Mouse (Mus musculus) limb, embryonic 15.5 days (tissue): ENCODE data around the gene Tcl1b2. TPM values are rescaled to one million over a fixed set of nuclear protein-coding genes. Genes with fewer than 3 reads are reported as not detected.

Source experiments
- ATAC-seq: fragments of 200-750 bp; cut with Nextera tagmentation; 2 replicates; pipeline ENCODE4 v1.8.0; 2017; ENCODE audit warnings: low read depth, moderate TSS enrichment; ENCODE audit not compliant: insufficient number of reproducible peaks, low FRiP score, low TSS enrichment
- H3K27ac ChIP-seq: fragments of 300-500 bp; sonication (generic); 2 replicates; pipeline ENCODE4 v1.5.1; 2015; ENCODE audit warnings: moderate library complexity, mild to moderate bottlenecking, inconsistent platforms
- H3K27me3 ChIP-seq: fragments of 300-500 bp; sonication (generic); 2 replicates; pipeline ENCODE4 v1.6.1; 2015; ENCODE audit warnings: inconsistent platforms
- H3K36me3 ChIP-seq: fragments of 300-500 bp; sonication (generic); 2 replicates; pipeline ENCODE4 v1.6.1; 2015; ENCODE audit warnings: inconsistent platforms
- H3K4me1 ChIP-seq: fragments of 300-500 bp; sonication (generic); 2 replicates; pipeline ENCODE4 v1.6.1; 2015; ENCODE audit warnings: inconsistent platforms
- H3K4me2 ChIP-seq: fragments of 300-500 bp; sonication (generic); 2 replicates; pipeline ENCODE4 v1.6.1; 2015; ENCODE audit warnings: mild to moderate bottlenecking, inconsistent platforms
- H3K4me3 ChIP-seq: fragments of 300-500 bp; sonication (generic); 2 replicates; pipeline ENCODE4 v1.5.1; 2015; ENCODE audit warnings: mild to moderate bottlenecking, inconsistent platforms
- H3K9ac ChIP-seq: fragments of 300-500 bp; sonication (generic); 2 replicates; pipeline ENCODE4 v1.6.1; 2015; ENCODE audit warnings: inconsistent platforms
- H3K9me3 ChIP-seq: fragments of 300-500 bp; sonication (generic); 2 replicates; pipeline ENCODE4 v1.6.1; 2016; ENCODE audit warnings: inconsistent platforms
- WGBS: fragments of 180-500 bp; shearing (Covaris S2); methylation state at CpG from one replicate; pipeline ENCODE4 v1.1.7; 2015; 5-methylcytosine and 5-hydroxymethylcytosine counted together
- polyA plus RNA-seq: library from polyadenylated mRNA; unstranded; fragments of >200 nt; fragmentation: Nextera tagmentation; extraction: Ambion mirVana; gene quantifications from 2 replicates; pipeline ENCODE4 v1.2.1, GENCODE M21; 2015

The Tcl1b2 gene
- polyA plus RNA-seq = not detected in 2 replicates

- Histone ChIP-seq H3K36me3 (no peaks in the 10 kb centered on the region), H3K9ac (no peak within 1 kb of the TSS), H3K27ac (no peak within 1 kb of the TSS), H3K27me3 (no peaks in the 10 kb centered on the region), H3K4me3 (no peak within 1 kb of the TSS), H3K4me1 (no peaks in the 10 kb centered on the region), H3K9me3 (no peaks in the 10 kb centered on the region), H3K4me2 (no peak within 1 kb of the TSS)
- 73% methylated on average over 3 of the region's 3 CpGs for WGBS
- no peak for ATAC-seq
Observed at GRCm38 (mm10) chr12:105145714-105146113, at the start of gene Tcl1b2. TSS of gene Tcl1b2 (plus strand) at chr12:105146014.

GRCm38 (mm10) chr12:105099466-105100044 is 46.3 kb upstream of the Tcl1b2 start:
- H3K9ac ChIP-seq = no peak overlapping the region
- H3K27ac ChIP-seq = no peak overlapping the region
- no peaks in the 10 kb centered on the region for H3K4me1 ChIP-seq
- ATAC-seq = no peak
- H3K4me3 ChIP-seq = no peak overlapping the region
- H3K27me3 ChIP-seq = peaks cover 16% of the 10 kb centered on the region; the same call in 1 of the 2 replicates
- no peaks in the 10 kb centered on the region for H3K36me3 ChIP-seq
- WGBS = 54% methylated on average over 9 of the region's 9 CpGs
- H3K9me3 ChIP-seq = no peaks in the 10 kb centered on the region
- no peak overlapping the region for H3K4me2 ChIP-seq

- WGBS = 49% methylated on average over 8 of the region's 8 CpGs
- no peaks in the 10 kb centered on the region for H3K4me1 ChIP-seq
- H3K27me3 ChIP-seq = peaks cover 16% of the 10 kb centered on the region; the same call in 1 of the 2 replicates
- H3K9ac ChIP-seq = no peak overlapping the region
- no peak overlapping the region for H3K4me3 ChIP-seq
- no peaks in the 10 kb centered on the region for H3K9me3 ChIP-seq
- no peak overlapping the region for H3K4me2 ChIP-seq
- no peaks in the 10 kb centered on the region for H3K36me3 ChIP-seq
- H3K27ac ChIP-seq = no peak overlapping the region
- ATAC-seq = no peak
Observed at GRCm38 (mm10) chr12:105102901-105103300, 42.9 kb upstream of the Tcl1b2 start.

- peaks cover 16% of the 10 kb centered on the region; the same call in 1 of the 2 replicates for H3K27me3 ChIP-seq
- no peak overlapping the region for H3K27ac ChIP-seq
- no peak overlapping the region for H3K4me3 ChIP-seq
- H3K9ac ChIP-seq = no peak overlapping the region
- ATAC-seq = no peak
- WGBS = 2% methylated on average over 4 of the region's 4 CpGs
- H3K4me1 ChIP-seq = peaks cover 4% of the 10 kb centered on the region
- no peaks in the 10 kb centered on the region for H3K9me3 ChIP-seq
- H3K4me2 ChIP-seq = no peak overlapping the region
- H3K36me3 ChIP-seq = no peaks in the 10 kb centered on the region
Observed at GRCm38 (mm10) chr12:105104036-105104435, 41.8 kb upstream of the Tcl1b2 start.

GRCm38 (mm10) chr12:105105326-105105725 is 40.5 kb upstream of the Tcl1b2 start:
- H3K9me3 ChIP-seq = no peaks in the 10 kb centered on the region
- peaks cover 12% of the 10 kb centered on the region; the same call in 1 of the 2 replicates for H3K27me3 ChIP-seq
- H3K9ac ChIP-seq = no peak overlapping the region
- 82% methylated on average over 5 of the region's 5 CpGs for WGBS
- no peaks in the 10 kb centered on the region for H3K36me3 ChIP-seq
- H3K27ac ChIP-seq = no peak overlapping the region
- H3K4me1 ChIP-seq = peaks cover 15% of the 10 kb centered on the region
- no peak overlapping the region for H3K4me3 ChIP-seq
- no peak for ATAC-seq
- no peak overlapping the region for H3K4me2 ChIP-seq

GRCm38 (mm10) chr12:105108856-105109255 is 37.0 kb upstream of the Tcl1b2 start:
- Histone ChIP-seq H3K27me3 (no peaks in the 10 kb centered on the region), H3K4me2 (no peak overlapping the region), H3K36me3 (no peaks in the 10 kb centered on the region), H3K9ac (no peak overlapping the region), H3K9me3 (no peaks in the 10 kb centered on the region), H3K27ac (no peak overlapping the region), H3K4me3 (no peak overlapping the region), H3K4me1 (peaks cover 36% of the 10 kb centered on the region)
- no peak for ATAC-seq
- 82% methylated on average over 4 of the region's 4 CpGs for WGBS

- Histone ChIP-seq H3K9ac (no peak overlapping the region), H3K4me3 (no peak overlapping the region), H3K27ac (peak overlapping the region; percentile 27; the same call in 1 of the 2 replicates), H3K4me1 (peaks cover 36% of the 10 kb centered on the region), H3K36me3 (no peaks in the 10 kb centered on the region), H3K9me3 (no peaks in the 10 kb centered on the region), H3K27me3 (no peaks in the 10 kb centered on the region), H3K4me2 (no peak overlapping the region)
- ATAC-seq = no peak
- WGBS = 52% methylated on average over 3 of the region's 3 CpGs
Observed at GRCm38 (mm10) chr12:105109406-105109805, 36.4 kb upstream of the Tcl1b2 start.

- no peaks in the 10 kb centered on the region for H3K27me3 ChIP-seq
- WGBS = 38% methylated on average over 4 of the region's 4 CpGs
- H3K36me3 ChIP-seq = no peaks in the 10 kb centered on the region
- peaks cover 36% of the 10 kb centered on the region for H3K4me1 ChIP-seq
- H3K9ac ChIP-seq = no peak overlapping the region
- H3K4me2 ChIP-seq = no peak overlapping the region
- ATAC-seq = no peak
- 0 out of 2 replicates have a peak overlapping the region, but pooled peaks have one; percentile 27 for H3K27ac ChIP-seq
- no peaks in the 10 kb centered on the region for H3K9me3 ChIP-seq
- H3K4me3 ChIP-seq = no peak overlapping the region
Observed at GRCm38 (mm10) chr12:105109812-105110211, 36.0 kb upstream of the Tcl1b2 start.

GRCm38 (mm10) chr12:105112321-105112988 is 33.4 kb upstream of the Tcl1b2 start:
- WGBS = 20% methylated on average over 13 of the region's 13 CpGs
- no peak for ATAC-seq
- Histone ChIP-seq H3K27ac (no peak overlapping the region; the same call in 1 of the 2 replicates), H3K9ac (no peak overlapping the region), H3K27me3 (no peaks in the 10 kb centered on the region), H3K9me3 (no peaks in the 10 kb centered on the region), H3K4me3 (no peak overlapping the region), H3K36me3 (no peaks in the 10 kb centered on the region), H3K4me1 (peaks cover 36% of the 10 kb centered on the region), H3K4me2 (peak overlapping the region; percentile 17; the same call in 1 of the 2 replicates)

- H3K9ac ChIP-seq = no peak overlapping the region
- no peak overlapping the region for H3K4me3 ChIP-seq
- H3K36me3 ChIP-seq = no peaks in the 10 kb centered on the region
- no peaks in the 10 kb centered on the region for H3K9me3 ChIP-seq
- H3K27ac ChIP-seq = no peak overlapping the region
- H3K27me3 ChIP-seq = no peaks in the 10 kb centered on the region
- H3K4me1 ChIP-seq = peaks cover 11% of the 10 kb centered on the region
- WGBS = 81% methylated on average over 1 of the region's 1 CpGs
- no peak overlapping the region for H3K4me2 ChIP-seq
- ATAC-seq = no peak
Observed at GRCm38 (mm10) chr12:105116648-105117047, 29.2 kb upstream of the Tcl1b2 start.

GRCm38 (mm10) chr12:105125362-105125761 is 20.5 kb upstream of the Tcl1b2 start:
- H3K4me2 ChIP-seq = no peak overlapping the region
- no peaks in the 10 kb centered on the region for H3K4me1 ChIP-seq
- no peak overlapping the region for H3K27ac ChIP-seq
- H3K27me3 ChIP-seq = no peaks in the 10 kb centered on the region
- no peaks in the 10 kb centered on the region for H3K9me3 ChIP-seq
- no peak overlapping the region for H3K9ac ChIP-seq
- no peak for ATAC-seq
- no peaks in the 10 kb centered on the region for H3K36me3 ChIP-seq
- H3K4me3 ChIP-seq = no peak overlapping the region
- 79% methylated on average over 6 of the region's 6 CpGs for WGBS

- no peak overlapping the region for H3K4me3 ChIP-seq
- H3K9ac ChIP-seq = no peak overlapping the region
- H3K4me1 ChIP-seq = no peaks in the 10 kb centered on the region
- no peaks in the 10 kb centered on the region for H3K27me3 ChIP-seq
- H3K36me3 ChIP-seq = no peaks in the 10 kb centered on the region
- no peaks in the 10 kb centered on the region for H3K9me3 ChIP-seq
- no peak overlapping the region for H3K4me2 ChIP-seq
- 76% methylated on average over 4 of the region's 4 CpGs for WGBS
- ATAC-seq = no peak
- no peak overlapping the region for H3K27ac ChIP-seq
Observed at GRCm38 (mm10) chr12:105126516-105126915, 19.3 kb upstream of the Tcl1b2 start.
